Mouse (Mus musculus): ENCODE results near the gene Gm48551. TPM values are rescaled to one million over a fixed set of nuclear protein-coding genes. Genes with fewer than 3 reads are reported as not detected.

Gm48551 gene
- total RNA-seq, 2 experiments from 2014 or later, result 4.4 to 6.1 TPM

DNA sequence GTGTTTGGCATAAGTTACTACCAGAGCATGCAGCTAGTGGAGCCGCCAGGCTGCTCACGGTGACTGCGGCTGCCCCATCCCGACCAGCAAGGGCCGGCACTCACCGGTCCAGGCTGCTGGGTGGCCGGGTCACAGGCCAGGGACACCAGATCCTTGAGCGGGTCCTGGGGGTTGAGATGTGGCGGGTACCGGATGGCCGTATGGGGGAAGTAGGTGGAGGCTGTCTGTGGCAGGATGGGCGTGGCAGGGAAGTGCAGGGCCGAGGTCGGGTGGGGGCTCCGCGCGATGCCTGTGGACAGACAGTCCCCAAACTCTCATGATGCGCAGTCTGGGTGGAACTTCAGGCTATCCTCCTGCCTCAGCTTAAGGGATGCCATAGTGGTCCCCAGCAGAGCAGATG lies 20.5 kb downstream of the Gm48551 start:
- TF ChIP-seq CTCF (conservative IDR thresholded peaks at IDR 0.05), result no peak
- DNase-seq (ENCODE audit: low spot score in 2 of 2), result no peak
- H3K4me3 ChIP-seq, result no peak overlapping the region
- no peak overlapping the region for H3K27ac ChIP-seq

DNA sequence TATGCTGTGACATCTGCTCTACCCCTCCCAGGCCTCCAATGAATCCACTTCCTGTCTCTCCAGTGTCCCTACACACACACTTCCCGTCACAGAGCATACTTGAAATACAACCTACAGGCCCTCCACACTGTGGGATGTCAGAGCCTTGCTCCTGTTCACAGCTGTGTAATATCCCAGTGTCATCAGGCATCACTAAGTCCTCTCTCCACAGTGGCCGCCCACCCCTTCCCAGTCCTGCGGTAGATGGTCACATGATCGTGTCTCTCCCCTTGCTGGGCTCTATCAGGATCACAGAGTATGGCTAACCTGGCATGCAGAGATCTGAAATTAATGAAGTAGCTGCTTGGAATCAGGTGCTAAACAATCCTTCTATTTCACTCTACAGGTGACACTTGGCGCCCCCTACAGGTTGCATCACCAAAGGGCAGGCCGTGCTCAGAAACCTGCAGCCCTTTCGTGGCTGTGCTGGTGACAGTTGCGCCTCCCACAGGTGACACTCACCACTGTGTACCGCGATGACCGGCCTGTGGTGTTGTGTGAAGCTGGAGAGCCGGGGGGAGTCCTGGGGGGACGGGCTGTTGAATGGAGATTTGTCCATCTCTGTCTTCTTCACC lies 21.4 kb downstream of the Gm48551 start:
- peak in 1 of 2 experiments; percentile 70 for DNase-seq (ENCODE audit: low spot score in 2 of 2)
- peak; percentile 89 for TF ChIP-seq CTCF (conservative IDR thresholded peaks at IDR 0.05)
- Histone ChIP-seq H3K27ac (0 out of 2 replicates have a peak overlapping the region, but pooled peaks have one; percentile 96), H3K4me3 (no peak overlapping the region)

GRCm38 (mm10) chr10:81406504-81407440 lies 22.5 kb downstream of the Gm48551 start:
- DNase-seq (ENCODE audit: low spot score in 2 of 2), result no peak
- Histone ChIP-seq H3K27ac (peak overlapping the region; percentile 96), H3K4me3 (peak overlapping the region; percentile 23)
- no peak for TF ChIP-seq CTCF (conservative IDR thresholded peaks at IDR 0.05)

DNA sequence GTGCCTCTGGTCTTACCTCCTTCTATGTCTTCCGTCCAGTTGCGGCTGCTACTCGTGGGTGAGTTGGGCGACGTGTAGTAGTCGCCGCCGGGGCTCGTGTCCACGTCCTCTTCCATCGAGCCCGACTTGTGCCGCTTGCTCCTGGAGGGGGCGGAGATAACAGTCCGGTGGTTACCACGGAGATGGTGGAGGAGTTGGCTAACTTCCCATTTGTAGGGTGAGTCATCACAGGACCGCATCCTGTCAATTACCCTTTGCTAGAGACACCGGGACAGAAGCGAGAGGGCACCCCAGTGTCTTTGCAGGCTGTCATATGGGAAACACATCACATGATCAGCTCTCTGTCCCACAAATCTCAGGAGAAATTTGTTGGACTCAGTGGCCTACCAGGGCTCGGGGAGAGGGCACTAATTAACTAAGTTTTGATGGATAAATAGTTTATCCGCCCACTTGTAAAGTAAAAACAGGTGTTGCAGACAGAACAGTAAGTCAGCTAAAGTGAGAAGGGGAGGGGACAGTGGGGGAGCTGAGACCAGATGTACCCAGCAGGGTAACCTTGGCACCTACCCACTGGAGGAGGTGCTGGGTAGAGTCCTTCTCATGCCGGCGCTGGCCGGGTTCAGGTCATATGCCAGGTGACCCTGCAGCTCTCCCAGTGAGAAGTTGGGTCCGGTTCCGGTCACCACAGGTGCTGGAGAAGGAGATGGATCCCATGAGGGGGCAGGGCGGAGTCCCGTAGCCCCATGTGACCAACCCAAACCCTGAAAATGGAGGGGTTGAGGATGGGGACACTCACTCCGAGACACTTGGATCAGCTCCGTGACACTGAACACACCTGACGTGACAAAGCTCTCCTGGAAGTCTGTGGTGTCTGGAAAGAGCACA lies 23.5 kb downstream of the Gm48551 start:
- peak overlapping the region; percentile 23 for H3K4me3 ChIP-seq
- no peak for TF ChIP-seq CTCF (conservative IDR thresholded peaks at IDR 0.05)
- peak overlapping the region; percentile 96 for H3K27ac ChIP-seq
- no peak for DNase-seq (ENCODE audit: low spot score in 2 of 2)

DNA sequence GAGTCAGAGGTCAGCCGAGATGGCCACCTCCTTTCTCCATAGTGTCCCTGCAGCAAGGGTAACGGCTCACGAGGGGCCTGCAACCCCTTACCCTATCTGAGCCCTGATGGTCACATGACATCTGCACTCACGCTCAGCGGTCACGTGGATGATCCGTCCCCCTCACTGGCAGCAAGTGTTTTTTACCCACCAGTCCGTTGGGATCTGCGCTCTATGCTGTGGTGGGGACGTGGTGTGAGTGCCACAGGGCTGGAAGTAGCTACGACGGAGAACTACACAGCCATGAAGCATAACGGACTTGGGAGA lies 24.1 kb downstream of the Gm48551 start:
- DNase-seq (ENCODE audit: low spot score in 2 of 2), result no peak
- no peak for TF ChIP-seq CTCF (conservative IDR thresholded peaks at IDR 0.05)
- Histone ChIP-seq H3K4me3 (no peak overlapping the region), H3K27ac (peak overlapping the region; percentile 96)

DNA sequence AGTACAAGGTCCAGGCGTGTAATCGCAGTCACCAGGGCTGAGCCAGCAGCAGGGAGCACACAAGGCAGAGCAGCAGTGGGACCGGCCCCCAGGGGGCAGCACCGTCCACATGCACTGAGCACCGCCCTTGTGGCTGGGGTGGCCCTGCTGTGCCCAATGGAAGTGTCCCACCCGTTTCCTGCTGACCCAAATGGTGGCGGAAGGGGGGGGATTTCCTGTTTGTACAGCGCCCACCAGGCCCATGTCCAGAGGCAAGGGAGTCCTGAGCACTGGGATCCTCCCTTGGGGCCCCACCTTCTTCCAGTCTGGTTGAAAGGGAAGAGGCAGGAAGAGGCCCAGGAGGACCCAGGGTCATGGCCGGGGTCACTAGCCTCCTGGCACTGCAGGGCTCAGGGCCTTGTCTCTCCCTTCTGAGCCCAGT lies 24.6 kb downstream of the Gm48551 start:
- peak; percentile 93 for TF ChIP-seq CTCF (conservative IDR thresholded peaks at IDR 0.05)
- Histone ChIP-seq H3K27ac (peak overlapping the region; percentile 96), H3K4me3 (no peak overlapping the region)
- peak in 1 of 2 experiments; percentile 74 for DNase-seq (ENCODE audit: low spot score in 2 of 2)

DNA sequence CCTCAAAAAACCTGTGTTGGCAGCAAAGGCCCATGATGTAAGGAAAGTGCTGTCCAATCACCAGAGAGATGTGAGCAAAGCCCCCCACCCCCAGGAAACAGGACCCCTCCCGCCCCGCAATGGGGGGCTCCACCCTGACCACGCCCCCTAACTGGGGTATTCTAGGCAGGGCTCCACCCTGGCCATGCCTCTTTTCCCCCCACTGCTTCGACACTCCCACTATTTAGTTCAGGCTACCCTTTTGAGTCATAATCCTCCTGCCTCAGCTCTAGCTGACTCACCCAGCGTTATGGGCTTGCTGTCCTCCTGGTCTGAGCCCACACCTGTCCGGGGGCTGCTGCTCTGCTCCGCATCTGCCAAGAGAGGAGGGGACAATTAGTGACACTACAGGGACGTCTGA lies 25.1 kb downstream of the Gm48551 start:
- Histone ChIP-seq H3K27ac (peak overlapping the region; percentile 96), H3K4me3 (no peak overlapping the region)
- TF ChIP-seq CTCF (conservative IDR thresholded peaks at IDR 0.05), result no peak
- no peak for DNase-seq (ENCODE audit: low spot score in 2 of 2)

DNA sequence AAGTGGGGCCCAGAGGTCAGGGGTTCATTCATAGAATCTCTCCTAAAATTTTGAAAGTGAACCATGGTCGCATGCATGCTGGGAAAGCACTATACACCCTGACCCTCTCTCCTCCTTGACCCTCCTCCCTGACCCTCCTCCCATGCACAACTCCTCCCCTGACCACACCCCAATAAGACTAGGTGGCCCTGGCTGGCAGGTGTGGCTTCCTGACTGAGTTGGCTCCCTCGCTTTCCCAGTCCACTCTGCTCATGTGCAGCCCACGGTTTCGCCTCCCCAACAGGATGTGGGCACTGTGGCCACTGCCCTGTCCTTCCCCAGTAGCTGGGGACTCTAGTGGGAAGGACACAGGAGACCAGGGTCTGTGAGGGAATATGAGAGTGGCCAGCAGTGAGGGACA lies 26.1 kb downstream of the Gm48551 start:
- no peak overlapping the region for H3K4me3 ChIP-seq
- no peak for DNase-seq (ENCODE audit: low spot score in 2 of 2)
- H3K27ac ChIP-seq, result peak overlapping the region; percentile 96
- TF ChIP-seq CTCF (conservative IDR thresholded peaks at IDR 0.05), result no peak

DNA sequence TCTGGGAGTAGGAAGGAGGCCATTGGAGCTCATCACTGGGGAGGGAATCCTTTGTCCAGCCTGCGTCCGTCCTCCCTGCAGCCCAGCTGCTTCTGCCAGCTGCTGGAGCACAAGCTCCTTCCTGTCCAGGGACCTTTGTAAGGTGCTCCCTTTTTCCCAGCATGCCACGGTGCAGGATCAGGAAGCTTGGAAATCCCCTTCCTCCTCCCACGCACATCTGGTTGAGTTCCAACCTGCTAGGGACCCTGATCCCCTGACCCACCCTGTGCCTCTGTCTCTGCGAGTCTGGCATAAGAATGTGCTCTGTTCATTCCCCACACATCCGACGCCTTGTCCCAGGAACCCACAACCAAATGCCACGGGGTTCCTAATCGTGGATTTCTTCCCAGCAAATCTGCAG lies 26.7 kb downstream of the Gm48551 start:
- Histone ChIP-seq H3K4me3 (no peak overlapping the region), H3K27ac (peak overlapping the region; percentile 96)
- no peak for DNase-seq (ENCODE audit: low spot score in 2 of 2)
- TF ChIP-seq CTCF (conservative IDR thresholded peaks at IDR 0.05), result no peak

DNA sequence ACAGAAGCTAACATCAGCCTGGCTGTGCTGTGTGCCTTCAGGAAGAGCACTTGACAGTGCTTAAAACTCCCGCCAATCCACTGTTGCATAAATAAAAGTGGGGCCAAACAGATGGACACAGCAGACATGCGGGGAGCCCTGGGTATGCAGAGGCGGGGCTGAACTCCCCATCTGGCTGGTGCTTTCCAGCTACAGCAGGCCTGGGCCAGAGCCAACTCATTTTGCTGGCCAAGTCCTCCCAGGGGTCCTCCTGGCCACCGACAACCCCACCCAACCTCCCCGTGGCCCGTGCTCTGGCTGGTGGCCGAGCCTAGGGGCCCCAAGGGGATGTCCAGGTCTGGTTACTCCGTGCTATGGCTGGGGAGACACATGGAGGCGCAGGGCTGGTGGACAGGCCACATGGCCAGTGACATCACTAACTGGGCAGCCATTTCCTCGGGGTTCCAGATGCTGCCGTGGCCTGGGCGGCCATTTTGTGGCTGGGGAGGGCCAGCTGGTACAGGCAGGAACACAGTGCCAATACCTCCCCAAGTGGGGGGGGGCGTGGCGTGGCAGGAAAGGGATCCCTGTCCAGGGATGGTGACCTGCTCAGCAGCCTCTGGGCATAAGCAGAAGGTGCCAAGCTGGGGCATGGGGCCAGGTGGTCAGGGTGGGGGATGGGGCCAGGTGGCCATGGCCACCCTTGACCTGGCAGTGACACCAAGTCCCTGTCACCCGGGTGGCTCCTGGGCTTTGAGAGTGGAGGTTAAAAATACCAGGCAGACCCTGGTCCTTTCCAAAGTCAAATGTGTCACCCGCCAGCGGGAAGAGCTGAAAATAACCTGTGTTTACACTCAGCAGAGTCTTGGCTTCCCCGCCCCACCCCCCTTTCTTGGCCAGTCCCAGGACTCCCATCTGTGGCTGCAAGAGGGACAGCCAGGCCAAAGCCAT lies 27.5 kb downstream of the Gm48551 start:
- H3K27ac ChIP-seq, result peak overlapping the region; percentile 96
- no peak overlapping the region; the same call in 1 of the 2 replicates for H3K4me3 ChIP-seq
- DNase-seq (ENCODE audit: low spot score in 2 of 2), result peak; percentile 49 to 68
- TF ChIP-seq CTCF (conservative IDR thresholded peaks at IDR 0.05), result no peak

DNA sequence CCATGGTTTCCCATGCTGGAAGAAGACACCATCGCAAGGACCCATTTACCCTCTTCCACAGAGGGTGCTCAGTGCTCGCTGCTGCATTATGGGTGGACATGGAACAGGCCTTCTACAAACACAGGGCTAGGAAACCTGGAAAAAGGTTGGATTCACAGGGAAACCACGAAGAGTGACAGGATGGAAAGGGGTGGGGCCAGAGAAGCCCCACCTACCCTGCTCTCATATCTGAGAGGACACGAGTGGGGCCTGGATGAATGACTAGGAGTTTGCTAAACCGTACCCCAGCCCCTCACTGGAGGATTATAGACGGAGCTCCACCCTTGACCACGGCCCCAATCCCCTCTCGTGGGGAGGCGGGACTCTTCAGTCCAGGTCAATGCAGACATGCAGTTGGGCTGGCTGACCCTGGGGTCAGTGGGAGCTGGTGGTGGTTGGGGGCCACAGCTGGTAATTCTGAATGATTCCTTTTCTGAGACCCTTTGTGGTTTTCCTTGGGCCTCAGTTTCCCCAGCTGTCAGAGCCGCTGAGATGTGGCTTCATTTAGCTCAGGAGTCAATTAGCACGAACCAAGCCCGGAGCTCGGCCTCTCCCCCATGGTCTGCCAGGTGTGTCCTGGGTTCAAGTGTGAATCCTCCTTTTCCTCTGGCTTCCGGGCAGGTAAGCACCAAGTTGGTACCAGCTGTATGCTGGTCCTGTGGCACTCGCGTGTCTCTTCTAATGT lies 28.5 kb downstream of the Gm48551 start:
- no peak for TF ChIP-seq CTCF (conservative IDR thresholded peaks at IDR 0.05)
- H3K4me3 ChIP-seq, result no peak overlapping the region
- H3K27ac ChIP-seq, result peak overlapping the region; percentile 96
- DNase-seq (ENCODE audit: low spot score in 2 of 2), result no peak
